Mouse (Mus musculus) E14TG2a.4 (cell line): Measurements from ENCODE around the gene Shb.

Source experiments
- CTCF ChIP-seq: conservative IDR thresholded peaks from 2 replicates; pipeline ENCODE4 v1.5.1; 2014; ENCODE audit warnings: low read length
- POU5F1 ChIP-seq: IDR thresholded peaks from 2 replicates; pipeline ENCODE4 v1.6.1; 2014; ENCODE audit warnings: low read length, borderline replicate concordance

GRCm38 (mm10) chr4:45526846-45527561, 5.3 kb downstream of the Shb start:
- TF ChIP-seq CTCF (no peak), POU5F1 (no peak)
